Mouse (Mus musculus) ovary, postnatal 10 days (tissue): ENCODE data around the gene Slc25a22.

Experiments
- DNase-seq: peaks from one replicate; pipeline ENCODE4 v3.0.0; 2022; ENCODE audit warnings: low spot score

Slc25a22 gene

DNA sequence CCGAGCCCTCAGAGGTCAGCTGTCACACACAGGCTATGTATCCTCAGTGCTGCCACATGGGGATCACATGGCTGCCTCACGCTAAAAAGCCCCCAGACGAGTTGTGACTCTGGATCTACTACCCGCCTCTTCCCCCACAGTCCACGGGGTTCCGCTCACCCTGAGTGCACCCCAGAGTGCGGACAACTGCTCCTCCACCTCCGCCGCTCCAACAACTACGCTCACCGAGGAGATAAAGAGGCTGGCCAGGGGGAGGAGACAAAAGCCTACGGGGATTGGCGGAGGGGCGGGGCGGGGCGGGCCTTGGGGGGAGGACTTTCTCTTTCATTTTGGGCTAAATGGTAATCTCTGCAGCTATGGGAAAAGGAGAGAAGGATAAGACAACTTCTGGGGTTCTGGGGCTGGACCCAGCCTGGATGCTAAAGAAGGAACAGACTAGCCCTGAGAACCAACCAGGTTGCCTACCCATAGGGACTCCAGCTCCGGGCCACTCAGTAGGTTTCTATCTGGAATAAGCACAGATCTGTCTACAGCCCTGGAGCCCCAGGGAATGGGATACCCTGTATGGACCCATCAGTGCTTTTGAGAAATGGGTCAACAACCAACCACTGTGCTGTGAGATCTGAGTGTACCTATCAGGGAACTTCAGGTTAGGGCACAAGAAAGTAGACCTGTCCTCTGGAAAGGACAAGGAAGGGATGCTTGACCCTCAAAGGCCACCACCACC lies 2.4 kb downstream of the Slc25a22 start:
- DNase-seq: no peak

DNA sequence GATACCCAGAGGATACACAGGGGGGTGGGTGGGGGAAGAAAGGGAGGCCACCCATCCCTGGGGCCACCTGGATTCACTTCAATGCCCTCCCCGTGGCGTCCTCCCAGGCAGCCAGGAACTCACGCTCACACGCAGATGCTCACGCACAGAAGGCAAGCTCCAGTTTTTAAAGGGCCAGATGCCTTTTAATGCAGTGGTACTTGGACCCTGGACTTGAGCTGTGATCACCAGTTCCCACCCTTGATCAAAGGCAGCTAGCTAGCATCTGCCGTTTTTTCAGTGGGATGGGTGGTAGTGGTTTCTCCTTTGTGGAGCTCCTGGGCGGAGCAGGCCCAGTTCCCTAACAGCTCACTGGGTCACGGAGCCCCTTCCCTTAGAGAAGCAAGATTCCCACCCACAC lies 3.2 kb downstream of the Slc25a22 start:
- no peak for DNase-seq

DNA sequence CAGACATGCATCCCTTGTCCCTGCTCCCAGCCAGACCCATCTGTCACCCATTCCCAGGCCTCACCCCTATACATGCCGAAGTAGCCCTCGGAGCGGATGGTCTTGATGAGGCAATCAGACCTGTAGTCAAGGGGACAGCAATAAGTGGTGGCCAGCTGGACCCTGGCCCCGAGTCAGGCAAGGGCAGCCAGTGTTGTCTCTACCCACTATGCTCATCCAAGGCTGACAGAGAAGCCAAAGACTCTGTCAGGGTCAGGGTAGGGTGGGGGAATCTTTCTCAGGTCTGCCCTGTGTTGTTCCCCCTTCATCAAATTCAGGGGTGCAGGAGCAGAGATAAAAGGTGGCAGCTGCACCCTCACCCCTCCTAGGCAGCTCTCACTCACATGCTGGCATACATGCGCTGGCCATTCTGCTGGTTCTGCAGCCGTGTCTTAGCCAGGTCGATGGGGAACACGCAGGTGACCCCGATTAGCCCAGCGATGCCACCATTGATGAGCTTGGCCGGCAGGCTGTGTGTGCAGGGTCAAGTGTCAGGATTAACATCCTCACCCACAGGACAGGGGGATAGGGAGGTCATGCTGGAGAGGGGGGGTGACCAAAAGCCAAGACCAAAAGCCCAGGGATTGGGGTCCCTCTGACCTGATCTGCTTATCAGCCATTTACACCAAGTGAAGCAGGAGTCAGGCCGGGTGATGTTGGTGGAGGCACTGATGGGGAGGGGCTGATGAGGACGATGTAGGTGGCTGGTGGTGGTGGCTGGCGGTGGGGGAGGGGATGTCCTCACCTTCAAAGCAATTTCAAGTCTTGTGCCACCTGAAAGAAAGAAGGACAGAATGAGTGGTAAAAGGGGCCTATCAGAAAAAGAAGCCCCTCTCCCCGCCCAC lies 3.9 kb downstream of the Slc25a22 start:
- DNase-seq: no peak

DNA sequence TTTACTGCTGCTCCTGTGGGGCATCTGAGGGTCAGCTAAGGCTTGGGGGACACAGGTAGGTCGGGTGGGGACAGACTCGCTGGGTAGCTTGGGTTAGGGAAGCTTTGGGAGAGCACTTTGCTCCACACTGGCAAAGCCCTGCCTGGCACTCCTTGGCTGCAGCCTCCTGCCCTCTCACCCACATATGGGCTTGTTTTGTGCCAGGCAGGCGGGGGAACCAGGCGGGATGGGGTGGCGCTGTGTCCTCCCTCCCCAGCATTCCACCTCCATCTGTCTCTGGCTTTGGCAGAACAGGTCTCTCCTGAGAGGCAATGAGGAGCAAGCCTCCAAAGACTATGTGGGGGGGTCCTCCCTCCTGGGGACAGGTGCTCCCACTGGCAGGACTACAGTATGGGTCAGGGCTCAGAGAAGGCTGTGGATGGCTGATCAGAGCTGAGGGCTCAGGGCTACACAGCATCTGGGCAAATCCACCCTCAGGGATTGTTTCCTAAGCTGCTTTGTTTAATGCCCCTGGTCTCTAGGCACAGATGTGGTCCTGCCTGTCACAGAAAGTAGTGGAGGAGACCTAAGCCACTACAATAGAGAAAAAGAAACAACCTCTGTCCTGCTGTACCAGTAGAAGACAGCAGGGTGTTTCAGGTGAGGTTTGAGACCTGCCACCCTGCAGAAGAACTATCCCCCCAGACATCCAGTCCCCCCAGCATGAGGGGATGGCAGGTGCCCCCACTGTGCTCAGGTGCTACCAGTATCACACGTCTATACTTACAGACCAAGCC lies 4.8 kb downstream of the Slc25a22 start:
- DNase-seq: no peak

DNA sequence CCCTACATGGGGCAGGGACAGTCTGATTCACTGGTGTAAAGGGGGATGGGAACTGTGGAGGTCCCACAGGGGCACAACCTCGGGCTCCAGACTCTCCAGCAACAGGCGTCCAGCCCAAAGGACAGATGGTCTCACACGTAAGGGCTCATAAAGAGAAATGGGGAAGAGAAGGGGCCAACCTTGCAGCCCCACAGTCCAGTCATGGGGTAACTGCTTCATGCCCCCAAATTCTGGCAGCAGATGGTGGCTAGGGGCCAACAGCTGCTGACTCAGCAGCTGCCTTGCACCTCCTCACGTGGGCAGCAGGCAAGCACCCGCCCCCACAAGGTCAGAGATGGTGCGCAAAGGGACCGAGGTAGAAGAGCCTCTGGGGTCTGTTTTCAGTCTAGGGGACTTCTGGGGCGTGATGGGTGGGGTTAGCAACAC lies 5.5 kb downstream of the Slc25a22 start:
- DNase-seq: no peak

DNA sequence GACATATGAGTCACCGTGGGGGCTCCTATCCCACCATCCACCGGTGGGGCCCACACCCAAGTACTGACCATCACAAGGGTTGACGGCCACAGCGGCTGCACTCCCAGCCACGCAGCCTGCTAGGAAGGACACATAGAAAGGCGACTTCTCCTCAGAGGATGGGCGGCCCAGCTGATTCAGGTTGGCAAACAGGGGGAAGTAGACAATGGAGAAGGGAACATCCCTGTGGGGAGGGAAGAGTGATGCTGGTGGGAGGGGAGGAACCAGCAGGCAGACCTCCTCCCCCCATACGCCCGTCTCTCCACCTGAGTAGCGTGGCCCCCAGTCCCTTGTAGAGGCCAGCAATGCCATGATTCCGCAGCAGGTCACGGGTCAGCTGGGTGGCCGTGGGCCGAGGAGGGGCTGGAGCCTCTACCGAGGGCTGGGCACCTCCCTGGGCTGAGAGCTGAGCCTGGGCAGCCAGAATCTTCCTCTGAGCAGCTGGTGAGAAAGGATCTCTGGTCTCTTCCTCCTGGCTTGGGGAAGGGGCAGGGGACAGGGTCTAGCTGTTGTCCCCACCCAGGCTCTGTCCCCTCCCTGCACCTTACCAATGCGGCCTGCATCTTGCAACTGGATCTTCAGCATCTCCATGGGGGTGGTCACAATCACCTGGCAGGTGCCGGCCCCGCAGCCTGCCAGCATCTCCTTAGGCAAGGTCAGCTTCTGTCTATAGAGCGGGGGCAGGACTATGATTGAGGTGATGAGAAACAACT lies 6.1 kb downstream of the Slc25a22 start:
- DNase-seq: no peak

DNA sequence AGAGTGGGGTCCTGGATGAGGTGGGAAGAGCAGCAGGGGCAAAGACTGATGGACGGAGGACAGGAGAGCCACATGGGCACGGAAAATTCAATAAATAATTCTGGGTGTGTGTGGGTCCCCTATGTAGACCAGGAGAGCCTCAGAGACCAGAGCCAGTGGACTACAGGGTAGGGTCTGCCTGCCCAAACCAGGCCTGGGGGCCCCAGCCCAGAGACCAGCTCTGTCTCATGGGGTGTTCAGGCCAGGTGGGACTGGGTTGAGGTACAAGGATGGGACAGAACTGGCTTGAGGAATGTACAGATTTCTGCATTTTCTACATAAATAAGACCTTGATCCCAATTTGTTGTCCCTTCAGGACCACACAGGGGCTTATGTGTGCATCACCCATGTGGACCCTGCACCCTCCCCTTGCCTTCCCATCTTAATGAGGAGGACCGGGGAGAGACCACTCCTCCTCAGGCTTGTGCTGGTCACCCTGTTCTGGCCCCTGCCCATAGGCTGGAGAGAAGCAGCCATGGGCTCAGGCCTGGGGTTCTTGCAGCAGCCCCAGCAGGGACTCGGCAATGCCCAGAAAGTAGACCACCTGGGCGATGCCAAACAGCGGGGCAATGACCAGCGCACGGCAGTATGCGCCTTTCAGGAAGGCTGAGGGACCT lies 7.0 kb downstream of the Slc25a22 start:
- DNase-seq: no peak

DNA sequence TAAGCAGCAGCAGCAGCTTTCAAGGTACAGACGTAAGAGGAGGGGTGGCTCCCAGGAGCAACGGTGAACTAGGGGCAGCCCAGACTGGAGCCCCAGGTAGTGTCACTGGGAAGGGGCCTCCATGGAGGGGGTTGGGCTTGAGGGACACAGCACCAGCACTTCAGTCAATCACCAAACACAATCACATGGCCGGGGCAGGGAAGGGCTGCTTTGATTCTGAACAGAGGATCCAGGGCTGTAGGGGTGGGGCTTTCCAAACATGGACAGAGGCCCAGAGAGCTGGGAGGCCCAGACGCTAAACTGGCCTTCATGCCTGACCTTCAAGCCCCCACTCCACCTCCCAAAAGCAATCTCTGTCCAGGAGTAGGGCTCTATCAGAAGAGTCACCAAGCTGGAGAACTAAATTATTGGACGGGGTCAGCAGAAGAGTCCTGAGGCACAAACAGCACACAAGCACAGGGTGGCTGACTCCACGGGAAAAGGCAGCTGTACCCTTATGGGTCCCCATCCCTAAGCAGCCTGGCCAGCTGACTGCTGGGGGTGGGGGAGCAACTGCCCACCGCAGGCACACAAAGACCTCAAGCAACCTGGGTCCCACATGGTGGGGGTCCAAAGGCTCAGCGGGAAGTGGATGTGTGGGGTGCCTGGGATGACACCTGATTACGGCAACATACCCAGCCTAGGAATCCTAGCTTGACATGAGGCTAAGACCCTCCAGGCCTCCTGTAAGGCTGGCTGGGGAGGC lies 7.7 kb downstream of the Slc25a22 start:
- DNase-seq: no peak

DNA sequence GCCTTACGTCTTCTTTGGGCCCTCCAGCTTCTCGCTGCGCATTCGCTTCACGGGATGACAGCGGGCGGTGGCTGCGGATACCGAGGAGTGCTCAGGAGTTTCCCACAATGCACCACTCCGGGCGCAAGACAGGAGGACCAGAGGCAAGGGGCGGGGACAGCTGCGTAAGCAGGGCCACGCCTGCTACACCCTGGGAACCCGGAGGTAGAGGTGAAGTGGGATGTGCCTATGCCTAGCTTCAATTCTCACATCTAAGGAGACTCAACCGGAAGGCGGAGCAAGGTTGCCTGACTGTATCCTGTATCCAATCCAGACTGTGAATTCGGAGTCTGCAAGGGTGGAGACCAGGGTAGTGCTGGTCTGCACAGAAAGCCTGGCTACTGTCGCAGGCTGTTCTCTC lies 8.4 kb downstream of the Slc25a22 start, which contains the start of gene Cend1:
Gene Cend1, minus strand, starts transcription at position 182 of the 400 bp plus-strand sequence.
- DNase-seq: no peak

DNA sequence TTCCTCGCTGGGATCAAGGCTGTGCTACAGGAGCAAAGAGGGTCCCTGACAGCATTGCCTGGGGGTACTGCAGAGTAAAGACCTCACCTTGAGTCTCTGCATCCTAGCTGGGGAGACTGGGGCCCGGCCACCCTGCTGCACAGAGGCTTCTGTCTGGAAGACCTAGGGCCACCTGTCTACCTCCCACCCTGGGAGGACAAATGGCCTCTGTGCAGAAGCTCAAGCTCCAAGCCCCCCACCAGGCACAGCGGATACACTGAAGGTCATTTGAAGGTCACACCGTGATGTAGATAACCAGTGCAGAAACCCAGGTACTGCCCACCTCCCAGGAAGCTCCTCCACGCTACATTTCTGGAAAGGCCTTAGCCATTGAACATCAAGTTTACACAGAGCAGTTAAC lies 9.0 kb downstream of the Slc25a22 start:
- DNase-seq: no peak

DNA sequence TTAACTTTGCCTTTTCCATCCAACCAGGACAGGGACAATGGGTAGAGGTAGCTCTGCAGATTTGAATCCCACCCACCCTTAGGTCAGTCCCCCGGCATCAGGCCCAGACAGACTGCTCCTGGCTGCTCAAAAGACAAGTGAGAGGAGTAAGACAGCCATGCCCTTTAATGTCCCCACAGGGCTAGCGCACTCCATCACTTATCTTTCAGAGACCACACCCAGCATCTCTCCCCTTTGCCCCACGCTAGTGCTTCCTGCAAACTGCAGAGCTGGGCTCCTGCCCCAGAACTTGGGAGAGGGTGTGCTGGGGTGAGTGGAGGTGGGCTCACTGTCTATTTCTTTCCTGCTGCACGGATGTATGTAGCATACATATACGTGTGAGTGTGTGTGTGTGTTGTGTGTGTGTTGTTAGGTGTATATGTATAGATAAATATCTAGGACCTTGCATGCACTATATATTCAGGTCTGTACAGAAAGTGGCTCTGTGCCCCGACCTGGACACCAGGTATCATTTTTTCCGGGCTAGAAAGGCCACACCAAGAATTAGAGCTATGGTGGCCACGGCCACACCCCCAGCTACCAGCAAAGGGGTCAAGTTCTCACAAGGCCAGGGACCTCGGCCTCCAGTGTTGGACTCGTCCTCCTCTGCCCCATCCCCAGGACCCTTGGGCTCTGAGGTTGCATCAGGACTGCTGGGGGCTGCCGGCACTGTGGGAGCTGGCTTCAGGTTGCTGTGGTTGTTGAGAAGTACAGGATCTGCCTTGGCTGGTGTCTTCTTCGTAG lies 10.6 kb downstream of the Slc25a22 start:
- no peak for DNase-seq

DNA sequence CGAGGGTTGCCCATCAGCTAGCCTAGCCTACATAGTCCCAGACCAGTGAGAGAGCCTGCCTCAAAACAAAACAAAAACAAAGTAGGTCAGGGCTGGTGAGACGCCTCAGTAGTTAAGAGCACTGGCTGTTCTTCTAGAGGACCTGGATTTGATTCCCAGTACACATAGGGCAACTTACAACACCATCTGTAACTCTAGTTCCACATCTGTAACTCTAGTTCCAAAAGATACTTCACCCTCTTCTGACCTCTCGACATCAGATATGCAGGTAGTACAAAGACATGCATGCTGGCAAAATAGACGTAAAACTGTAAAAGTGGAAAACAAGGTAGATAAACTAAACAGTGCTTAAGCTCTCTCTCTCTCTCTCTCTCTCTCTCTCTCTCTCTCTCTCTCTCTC lies 13.9 kb downstream of the Slc25a22 start:
- no peak for DNase-seq

DNA sequence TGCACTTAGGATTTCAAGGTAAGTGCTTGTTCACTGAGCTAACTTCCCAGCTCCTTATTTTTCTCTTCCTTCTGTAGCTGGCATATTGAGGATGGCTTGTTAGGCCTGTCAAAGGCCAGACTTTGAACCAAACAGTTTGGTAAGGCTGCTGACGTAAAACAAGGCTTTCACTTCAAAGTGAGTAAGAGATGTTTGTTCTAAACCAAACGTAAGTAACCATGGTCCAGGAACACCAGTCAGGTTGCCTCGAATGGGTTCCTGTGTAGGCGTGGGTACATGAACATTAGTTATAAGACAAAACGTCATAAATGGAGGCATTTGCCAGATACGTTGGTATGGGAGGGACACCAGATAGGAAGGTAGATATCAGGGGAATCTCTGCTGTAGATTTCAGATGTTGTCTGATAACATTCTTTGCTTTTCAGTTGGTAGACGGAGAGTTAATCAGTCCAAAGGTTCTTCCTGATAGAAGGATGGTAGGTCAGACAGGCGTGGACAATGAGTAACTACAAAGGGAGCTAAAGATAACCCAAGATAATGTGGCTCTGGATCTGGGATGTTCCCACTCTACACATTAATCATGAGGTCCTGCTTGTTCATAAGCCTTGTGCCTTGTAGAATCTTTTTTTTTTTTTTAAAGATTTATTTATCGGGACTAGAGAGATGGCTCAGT lies 17.5 kb downstream of the Slc25a22 start:
- DNase-seq: no peak

DNA sequence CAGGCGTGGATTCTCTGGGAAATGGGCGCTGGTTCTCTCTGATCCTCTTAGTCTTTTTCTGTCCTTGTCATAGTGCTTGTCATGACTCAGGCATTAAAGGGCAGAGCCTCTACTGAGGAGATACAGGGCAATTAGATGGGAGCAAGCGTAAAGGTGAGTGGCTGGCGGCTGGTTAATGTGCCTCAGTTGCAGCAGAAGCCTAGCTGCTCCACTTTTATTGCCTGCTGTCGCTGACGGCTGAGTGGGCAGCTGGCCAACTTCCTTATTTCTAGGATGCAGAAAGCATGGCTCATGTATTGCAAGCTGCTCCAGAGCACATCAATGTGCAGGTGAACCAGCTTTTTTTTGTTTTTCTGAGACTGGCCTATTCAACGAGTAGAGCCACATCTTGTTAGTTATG lies 18.7 kb downstream of the Slc25a22 start:
- DNase-seq: no peak

DNA sequence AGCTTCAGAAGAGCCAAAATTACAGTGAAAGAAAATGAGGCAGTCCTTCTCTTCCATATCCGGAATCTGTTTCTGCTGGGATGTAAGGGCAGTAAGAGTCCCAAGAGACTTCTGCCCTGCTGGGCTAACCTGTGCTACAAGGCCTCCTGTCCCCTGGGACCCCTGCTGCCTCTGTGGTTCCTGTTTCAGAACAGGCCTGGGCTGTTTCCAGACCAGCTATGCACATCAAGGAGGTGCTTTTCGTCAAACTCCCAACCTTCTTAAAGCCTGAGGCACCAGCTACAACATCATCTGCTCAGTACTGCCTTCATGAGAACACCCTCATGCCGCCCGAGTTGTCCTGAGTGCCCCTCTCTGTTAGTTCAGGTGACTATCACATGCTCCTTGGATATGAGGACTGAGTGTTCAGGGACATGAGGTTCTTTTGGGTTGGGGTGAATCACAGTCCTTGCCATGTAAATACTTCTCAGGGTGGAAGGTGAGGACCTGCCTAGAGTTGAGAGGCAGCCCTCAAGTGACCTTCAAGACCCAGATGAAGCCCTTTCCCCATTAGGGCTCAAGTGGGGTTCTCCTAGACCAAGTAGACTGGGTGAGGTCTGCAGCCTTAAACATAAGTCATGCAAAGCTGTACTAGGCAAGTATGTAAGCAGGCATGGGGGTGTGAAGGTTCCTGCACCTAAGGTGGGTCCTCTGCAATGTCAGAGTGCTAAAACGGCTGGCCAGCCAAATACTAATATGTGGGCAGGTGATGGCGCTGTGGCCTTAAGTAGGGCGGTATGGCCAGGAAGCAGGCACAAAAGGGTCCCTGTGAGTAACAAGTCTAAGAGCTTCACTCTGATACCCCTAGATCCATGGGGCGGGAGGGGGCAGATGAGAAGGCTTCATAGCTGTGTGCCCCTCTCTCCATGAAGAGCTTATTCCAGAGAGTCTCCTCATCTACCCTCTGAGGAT lies 19.7 kb downstream of the Slc25a22 start:
- DNase-seq: no peak

DNA sequence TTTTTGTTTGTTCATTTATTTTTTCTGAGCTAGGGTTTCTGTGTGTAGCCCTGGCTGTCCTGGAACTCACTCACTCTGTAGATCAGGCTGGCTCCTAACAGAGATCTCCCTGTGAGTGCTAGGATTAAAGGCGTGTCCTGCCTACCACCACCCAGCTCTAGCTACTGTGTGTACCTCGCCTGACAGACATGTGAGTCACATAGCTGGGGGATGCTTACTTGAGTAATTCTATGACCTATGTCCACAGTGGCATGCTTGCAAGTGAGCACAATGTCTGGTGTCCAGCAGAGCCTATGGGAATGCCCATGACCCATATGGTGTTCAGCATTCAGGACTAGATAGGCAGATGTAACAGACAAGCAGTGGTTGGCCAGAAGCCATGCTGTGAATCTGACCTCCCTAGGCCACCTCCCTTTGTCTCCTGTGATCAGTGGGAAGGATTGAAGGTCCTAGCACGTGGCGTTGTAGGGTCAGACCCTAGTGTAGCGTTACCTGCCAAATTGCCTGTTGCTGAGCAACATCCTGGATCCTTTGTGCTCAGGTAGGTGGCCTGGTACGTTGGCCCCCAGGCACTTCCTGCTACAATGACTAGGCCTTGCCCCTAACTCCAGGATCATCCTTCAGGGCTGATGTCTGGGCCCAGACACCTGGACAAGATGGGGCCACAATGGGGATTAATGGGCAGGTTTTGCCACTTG lies 21.4 kb downstream of the Slc25a22 start:
- DNase-seq: no peak
